Mouse (Mus musculus): ENCODE measurements around the gene Mpped2. TPM values are rescaled to one million over a fixed set of nuclear protein-coding genes. Genes with fewer than 3 reads are reported as not detected.
A peak's percentile ranks its signal among the peaks of the same experiment; 100 is the strongest.

Gene Mpped2
- polyA plus RNA-seq, 1 experiment from 2014 or later: 8.0 TPM

DNA sequence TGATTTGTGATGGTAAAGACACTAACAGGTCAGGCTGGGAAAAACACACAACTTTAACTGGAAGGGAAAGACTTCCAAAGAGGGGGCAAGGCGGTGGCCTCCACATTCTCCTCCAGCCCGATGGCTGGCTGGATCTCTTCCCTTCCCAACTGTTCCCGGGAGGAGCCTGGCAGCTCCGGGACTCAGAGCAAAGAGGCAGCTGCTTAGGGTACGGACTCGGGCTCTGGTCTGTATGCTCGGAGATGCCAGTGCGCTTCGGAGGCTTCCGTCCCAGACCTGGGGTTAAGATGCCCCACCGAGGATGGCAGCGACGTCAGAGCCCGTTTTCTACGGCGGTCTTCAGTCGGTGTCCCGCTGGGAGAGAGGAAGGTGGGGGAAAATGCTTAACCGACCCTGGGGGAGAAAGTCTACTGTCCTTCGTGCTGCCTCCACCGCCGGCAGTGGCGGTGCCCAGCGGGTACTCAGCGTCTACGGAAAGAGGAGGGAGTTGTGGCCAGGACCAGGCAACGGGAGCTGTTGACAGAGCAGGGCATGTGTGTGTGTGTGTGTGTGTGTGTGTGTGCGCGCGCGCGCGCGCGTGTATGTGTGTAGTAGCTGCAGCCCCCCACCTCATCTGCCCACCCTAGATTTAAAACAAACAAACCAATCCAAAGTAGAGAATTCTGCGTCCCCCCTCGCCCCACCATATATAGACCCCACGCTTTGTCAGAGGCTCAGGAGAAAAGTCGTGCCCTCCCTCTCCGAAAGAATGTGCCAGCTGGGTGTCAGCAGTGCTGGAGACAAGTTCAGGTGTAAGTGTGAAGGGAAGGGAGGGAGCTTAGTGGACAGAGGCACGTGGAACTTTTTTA is 2.0 kb downstream of the Mpped2 start:
- no peak overlapping the region for H3K27ac ChIP-seq (ENCODE audit: low read depth, low read length)
- H3K9me3 ChIP-seq (ENCODE audit: control insufficient read depth): no peaks in the 10 kb centered on the region
- 0 out of 2 replicates have a peak, but pooled peaks cover 3% of the 10 kb centered on the region for H3K4me1 ChIP-seq (replicated peaks; ENCODE audit: control insufficient read depth, insufficient read depth, low read length)
- H3K36me3 ChIP-seq (ENCODE audit: control insufficient read depth, insufficient read depth): no peaks in the 10 kb centered on the region
- H3K27me3 ChIP-seq (replicated peaks; ENCODE audit: control insufficient read depth, insufficient read depth, low read length): peaks cover 7% of the 10 kb centered on the region; the same call in 1 of the 2 replicates
- H3K9ac ChIP-seq (ENCODE audit: low read depth, low read length): peak overlapping the region; percentile 76; the same call in 1 of the 2 replicates
- WGBS: under 1% methylated on average over 35 of the region's 41 CpGs
- peak; percentile 35; the same call in 1 of the 2 replicates for ATAC-seq
- TF ChIP-seq CTCF (IDR thresholded peaks at IDR 0.05; ENCODE audit: low read depth): no peak
- H3K4me2 ChIP-seq (replicated peaks; ENCODE audit: low read depth): peak overlapping the region; percentile 100
- H3K4me3 ChIP-seq (ENCODE audit: low read depth, low read length): peak overlapping the region; percentile 83

DNA sequence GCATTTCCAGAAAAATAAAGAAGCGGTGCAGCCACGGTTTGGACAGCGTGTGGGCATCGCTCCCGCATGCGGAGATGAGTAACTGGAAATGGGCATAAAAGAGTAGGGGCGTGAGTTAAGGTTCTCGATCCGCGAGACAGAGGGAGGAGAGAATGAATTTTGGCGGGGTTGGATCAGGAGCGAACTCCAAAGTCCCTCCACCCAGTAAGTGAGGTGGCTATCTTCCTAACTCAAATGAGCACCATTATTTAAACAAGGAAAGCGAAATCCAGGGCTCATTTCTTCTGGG is 2.6 kb downstream of the Mpped2 start:
- Histone ChIP-seq H3K9ac (ENCODE audit: low read depth, low read length) (no peak overlapping the region), H3K4me1 (replicated peaks; ENCODE audit: control insufficient read depth, insufficient read depth, low read length) (0 out of 2 replicates have a peak, but pooled peaks cover 3% of the 10 kb centered on the region), H3K4me2 (replicated peaks; ENCODE audit: low read depth) (peak overlapping the region; percentile 100), H3K27me3 (replicated peaks; ENCODE audit: control insufficient read depth, insufficient read depth, low read length) (peaks cover 7% of the 10 kb centered on the region; the same call in 1 of the 2 replicates), H3K4me3 (ENCODE audit: low read depth, low read length) (peak overlapping the region; percentile 83), H3K27ac (ENCODE audit: low read depth, low read length) (no peak overlapping the region), H3K36me3 (ENCODE audit: control insufficient read depth, insufficient read depth) (no peaks in the 10 kb centered on the region), H3K9me3 (ENCODE audit: control insufficient read depth) (no peaks in the 10 kb centered on the region)
- 8% methylated on average over 13 of the region's 13 CpGs for WGBS
- ATAC-seq: no peak
- no peak for TF ChIP-seq CTCF (IDR thresholded peaks at IDR 0.05; ENCODE audit: low read depth)

DNA sequence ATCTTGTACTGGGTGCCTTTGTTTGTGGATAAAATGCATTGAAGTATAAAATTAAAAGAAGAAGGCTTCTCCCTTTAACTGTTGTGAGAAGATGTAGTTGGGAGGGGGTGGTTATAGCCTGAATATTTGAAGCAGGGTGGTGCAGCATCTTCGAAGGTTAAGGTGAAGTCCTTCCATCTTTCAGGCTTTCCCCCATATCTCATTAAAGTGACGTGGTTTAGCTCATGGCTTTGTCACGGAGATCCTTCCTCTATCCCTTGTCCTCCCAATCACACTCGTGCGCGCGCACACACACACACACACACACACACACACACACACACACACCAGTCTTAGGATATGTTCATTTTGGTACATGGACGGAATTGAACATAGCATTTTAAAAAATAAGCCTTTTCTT is 3.3 kb downstream of the Mpped2 start:
- Histone ChIP-seq H3K4me2 (replicated peaks; ENCODE audit: low read depth) (no peak overlapping the region; the same call in 1 of the 2 replicates), H3K36me3 (ENCODE audit: control insufficient read depth, insufficient read depth) (no peaks in the 10 kb centered on the region), H3K4me3 (ENCODE audit: low read depth, low read length) (no peak overlapping the region), H3K4me1 (replicated peaks; ENCODE audit: control insufficient read depth, insufficient read depth, low read length) (0 out of 2 replicates have a peak, but pooled peaks cover 3% of the 10 kb centered on the region), H3K27me3 (replicated peaks; ENCODE audit: control insufficient read depth, insufficient read depth, low read length) (peaks cover 7% of the 10 kb centered on the region; the same call in 1 of the 2 replicates), H3K27ac (ENCODE audit: low read depth, low read length) (no peak overlapping the region), H3K9ac (ENCODE audit: low read depth, low read length) (no peak overlapping the region), H3K9me3 (ENCODE audit: control insufficient read depth) (no peaks in the 10 kb centered on the region)
- no peak for ATAC-seq
- 90% methylated on average over 8 of the region's 8 CpGs for WGBS
- TF ChIP-seq CTCF (IDR thresholded peaks at IDR 0.05; ENCODE audit: low read depth): no peak

GRCm38 (mm10) chr2:106705664-106706063 is 12.6 kb downstream of the Mpped2 start:
- Histone ChIP-seq H3K4me3 (ENCODE audit: low read depth, low read length) (no peak overlapping the region), H3K4me1 (replicated peaks; ENCODE audit: control insufficient read depth, insufficient read depth, low read length) (no peaks in the 10 kb centered on the region), H3K27ac (ENCODE audit: low read depth, low read length) (no peak overlapping the region), H3K4me2 (replicated peaks; ENCODE audit: low read depth) (no peak overlapping the region), H3K9me3 (ENCODE audit: control insufficient read depth) (no peaks in the 10 kb centered on the region), H3K27me3 (replicated peaks; ENCODE audit: control insufficient read depth, insufficient read depth, low read length) (no peaks in the 10 kb centered on the region), H3K36me3 (ENCODE audit: control insufficient read depth, insufficient read depth) (no peaks in the 10 kb centered on the region), H3K9ac (ENCODE audit: low read depth, low read length) (no peak overlapping the region)
- ATAC-seq: no peak
- no peak for TF ChIP-seq CTCF (IDR thresholded peaks at IDR 0.05; ENCODE audit: low read depth)
- WGBS: 93% methylated on average over 5 of the region's 5 CpGs

- TF ChIP-seq CTCF (IDR thresholded peaks at IDR 0.05; ENCODE audit: low read depth): no peak
- Histone ChIP-seq H3K4me1 (replicated peaks; ENCODE audit: control insufficient read depth, insufficient read depth, low read length) (no peaks in the 10 kb centered on the region), H3K4me2 (replicated peaks; ENCODE audit: low read depth) (no peak overlapping the region), H3K36me3 (ENCODE audit: control insufficient read depth, insufficient read depth) (no peaks in the 10 kb centered on the region), H3K9me3 (ENCODE audit: control insufficient read depth) (no peaks in the 10 kb centered on the region), H3K9ac (ENCODE audit: low read depth, low read length) (no peak overlapping the region), H3K27ac (ENCODE audit: low read depth, low read length) (no peak overlapping the region), H3K27me3 (replicated peaks; ENCODE audit: control insufficient read depth, insufficient read depth, low read length) (no peaks in the 10 kb centered on the region), H3K4me3 (ENCODE audit: low read depth, low read length) (no peak overlapping the region)
- ATAC-seq: no peak
- 92% methylated on average over 2 of the region's 2 CpGs for WGBS
Observed at GRCm38 (mm10) chr2:106707136-106707535, 14.1 kb downstream of the Mpped2 start.

GRCm38 (mm10) chr2:106710862-106711477 is 17.9 kb downstream of the Mpped2 start:
- H3K27ac ChIP-seq (ENCODE audit: low read depth, low read length): no peak overlapping the region
- H3K9me3 ChIP-seq (ENCODE audit: control insufficient read depth): no peaks in the 10 kb centered on the region
- no peaks in the 10 kb centered on the region for H3K27me3 ChIP-seq (replicated peaks; ENCODE audit: control insufficient read depth, insufficient read depth, low read length)
- WGBS: 28% methylated on average over 7 of the region's 7 CpGs
- no peak overlapping the region for H3K9ac ChIP-seq (ENCODE audit: low read depth, low read length)
- H3K4me3 ChIP-seq (ENCODE audit: low read depth, low read length): no peak overlapping the region
- H3K4me2 ChIP-seq (replicated peaks; ENCODE audit: low read depth): no peak overlapping the region
- no peak for ATAC-seq
- H3K36me3 ChIP-seq (ENCODE audit: control insufficient read depth, insufficient read depth): no peaks in the 10 kb centered on the region
- no peaks in the 10 kb centered on the region for H3K4me1 ChIP-seq (replicated peaks; ENCODE audit: control insufficient read depth, insufficient read depth, low read length)
- TF ChIP-seq CTCF (IDR thresholded peaks at IDR 0.05; ENCODE audit: low read depth): no peak
